ENCODE assay signal across 14 mouse cellular contexts in genomic region chr9:22049315-22049714, GRCm38 (mm10). TPM values are rescaled to one million over a fixed set of nuclear protein-coding genes. Genes with fewer than 3 reads are reported as not detected.
DNase-seq lines count a peak whose midpoint lies in the region; ATAC-seq and TF ChIP-seq lines count a peak whose summit lies in the region.
"Had no signal": no experiment of that assay in that cellular context is flagged by ENCODE, and none has a peak within 500 bp of the region (broad histone marks: within the 10 kb centered on the region; RNA-seq: fewer than 3 reads in every experiment).

No protein-coding gene starts in this region.

- H3K36me3 ChIP-seq in forebrain, embryonic 12.5 days (replicated peaks): 0 out of 2 replicates have a peak, but pooled peaks cover 5% of the 10 kb centered on the region
- no peaks in the 10 kb centered on the region for H3K36me3 ChIP-seq in intestine, embryonic 16.5 days (ENCODE audit: control insufficient read depth, insufficient read depth, low read length)
- H3K36me3 ChIP-seq in thymus, adult 2 months (ENCODE audit: control insufficient read depth, insufficient read depth, low read length): no peaks in the 10 kb centered on the region
- H3K36me3 ChIP-seq: liver, embryonic 15.5 days had no signal

- WGBS in forebrain, embryonic 12.5 days: 50% methylated on average over 11 of the region's 11 CpGs
- 57% methylated on average over 11 of the region's 11 CpGs for WGBS in intestine, embryonic 16.5 days
- WGBS in thymus, adult 2 months: 78% methylated on average over 11 of the region's 11 CpGs

- no peak for TF ChIP-seq POLR2A in thymus, adult 2 months (IDR thresholded peaks at IDR 0.05; ENCODE audit: control insufficient read depth, extremely low read depth, insufficient read depth, low read length, poor library complexity)

- peaks cover 17% of the 10 kb centered on the region for H3K27me3 ChIP-seq in forebrain, embryonic 12.5 days
- H3K27me3 ChIP-seq in intestine, embryonic 16.5 days (replicated peaks; ENCODE audit: control insufficient read depth, insufficient read depth, low read length): peaks cover 32% of the 10 kb centered on the region
- H3K27me3 ChIP-seq in thymus, adult 2 months (ENCODE audit: control insufficient read depth, insufficient read depth, low read length): peaks cover 10% of the 10 kb centered on the region; the same call in 1 of the 2 replicates

- peak overlapping the region; percentile 94 for H3K9ac ChIP-seq in forebrain, embryonic 12.5 days
- no peak overlapping the region for H3K9ac ChIP-seq in intestine, embryonic 16.5 days (ENCODE audit: low read depth, low read length)
- H3K9ac ChIP-seq: liver, embryonic 15.5 days had no signal

- peaks cover 51% of the 10 kb centered on the region for H3K4me1 ChIP-seq in forebrain, embryonic 12.5 days
- H3K4me1 ChIP-seq in intestine, embryonic 16.5 days (ENCODE audit: control insufficient read depth, insufficient read depth, low read length): peaks cover 16% of the 10 kb centered on the region
- H3K4me1 ChIP-seq in thymus, adult 2 months (replicated peaks; ENCODE audit: control insufficient read depth, insufficient read depth, low read length): peaks cover 17% of the 10 kb centered on the region

- DNase-seq in layer of hippocampus, adult 2 months (ENCODE audit: low spot score in 2 of 2): no peak
- DNase-seq in layer of hippocampus, adult 18-20 months (ENCODE audit: low spot score in 2 of 2): no peak
- DNase-seq in retina, embryonic 14.5 days (ENCODE audit: low spot score): peak; percentile 44
- no peak for DNase-seq in adrenal gland, postnatal 4 days (ENCODE audit: low spot score in 2 of 2)
- DNase-seq in lung, postnatal 14 days: no peak
- DNase-seq in thymus, adult 2 months: no peak
- DNase-seq: right cerebral cortex, adult 18-20 months had no signal

- no peak for TF ChIP-seq CTCF in layer of hippocampus, adult 2 months (conservative IDR thresholded peaks at IDR 0.05)
- no peak for TF ChIP-seq CTCF in thymus, adult 2 months (IDR thresholded peaks at IDR 0.05; ENCODE audit: borderline replicate concordance, control insufficient read depth, extremely low read depth, insufficient read depth, low read length, poor library complexity)

- peak overlapping the region; percentile 94; the same call in 1 of the 2 replicates for H3K27ac ChIP-seq in layer of hippocampus, adult 2 months
- peak overlapping the region; percentile 92 for H3K27ac ChIP-seq in forebrain, embryonic 12.5 days
- H3K27ac ChIP-seq in intestine, embryonic 16.5 days (ENCODE audit: low read length): no peak overlapping the region
- H3K27ac ChIP-seq in thymus, adult 2 months (ENCODE audit: control insufficient read depth, insufficient read depth, low read length): no peak overlapping the region
- H3K27ac ChIP-seq: liver, embryonic 15.5 days had no signal

- no peaks in the 10 kb centered on the region for H3K9me3 ChIP-seq in forebrain, embryonic 12.5 days
- no peaks in the 10 kb centered on the region for H3K9me3 ChIP-seq in intestine, embryonic 16.5 days (ENCODE audit: control insufficient read depth, low read length)

- H3K4me3 ChIP-seq in layer of hippocampus, adult 2 months: peak overlapping the region; percentile 93
- H3K4me3 ChIP-seq in forebrain, embryonic 12.5 days (replicated peaks): peak overlapping the region; percentile 88
- no peak overlapping the region for H3K4me3 ChIP-seq in intestine, embryonic 16.5 days (ENCODE audit: low read length)
- no peak overlapping the region for H3K4me3 ChIP-seq in thymus, adult 2 months (ENCODE audit: control insufficient read depth, insufficient read depth, low read length)
- H3K4me3 ChIP-seq: liver, embryonic 15.5 days had no signal

- peak overlapping the region; percentile 63 for H3K4me2 ChIP-seq in forebrain, embryonic 12.5 days
- H3K4me2 ChIP-seq in intestine, embryonic 16.5 days (ENCODE audit: low read depth, low read length): no peak overlapping the region
- H3K4me2 ChIP-seq: liver, embryonic 15.5 days had no signal

- ATAC-seq in forebrain, embryonic 12.5 days (ENCODE audit: low FRiP score): no peak
- ATAC-seq in intestine, embryonic 16.5 days: peak; percentile 3; the same call in 1 of the 2 replicates

RNA-seq across cellular contexts. Expression of gene Elavl3, which starts 2.5 kb away (rescaled TPM):
- 100 to 1,000 TPM; 156 to 160 TPM for total RNA-seq in layer of hippocampus, adult 2 months (2021)
- total RNA-seq in layer of hippocampus, adult 18-20 months (2021): 100 to 1,000 TPM; 168 to 172 TPM
- polyA plus RNA-seq in forebrain, embryonic 12.5 days (2016; fragmentation: Nextera tagmentation; extraction: Ambion mirVana): 57.2 and 73.7 TPM in 2 replicates
- 1.5 and 1.9 TPM in 2 replicates for polyA plus RNA-seq in intestine, embryonic 16.5 days (2015; fragmentation: Nextera tagmentation; extraction: Ambion mirVana)
- 1 to 10 TPM; 7.0 to 9.5 TPM for total RNA-seq in adrenal gland, postnatal 4 days (2021)
- 0.35 and 0.43 TPM in 2 replicates for polyA plus RNA-seq in thymus, adult 2 months (2012; rRNA removed)
- total RNA-seq: megakaryocyte-erythroid progenitor cell, adult 5-6 weeks had no signal

RNA-seq across cellular contexts. Expression of gene Gm49318, which starts 21.7 kb away (rescaled TPM):
- total RNA-seq in layer of hippocampus, adult 2 months (2021): 1 to 10 TPM; 2.2 to 6.3 TPM
- total RNA-seq in layer of hippocampus, adult 18-20 months (2021): 1 to 10 TPM; 2.0 to 4.4 TPM
- not detected in 2 replicates for polyA plus RNA-seq in forebrain, embryonic 12.5 days (2016; fragmentation: Nextera tagmentation; extraction: Ambion mirVana)
- polyA plus RNA-seq in intestine, embryonic 16.5 days (2015; fragmentation: Nextera tagmentation; extraction: Ambion mirVana): not detected in 2 replicates
- not detected for total RNA-seq in adrenal gland, postnatal 4 days (2021)
- polyA plus RNA-seq in thymus, adult 2 months (2012; rRNA removed): not detected in 2 replicates
- total RNA-seq: granulocyte monocyte progenitor cell, adult 5-6 weeks; left cerebral cortex, adult 8-10 months; megakaryocyte-erythroid progenitor cell, adult 5-6 weeks had no signal
- polyA plus RNA-seq: C2C12; liver, embryonic 15.5 days had no signal

RNA-seq across cellular contexts. Expression of gene Zfp653, which starts 21.9 kb away (rescaled TPM):
- total RNA-seq in layer of hippocampus, adult 2 months (2021): 10 to 100 TPM; 22.3 to 25.2 TPM
- 10 to 100 TPM; 20.8 to 21.7 TPM for total RNA-seq in layer of hippocampus, adult 18-20 months (2021)
- 15.8 and 16.4 TPM in 2 replicates for polyA plus RNA-seq in forebrain, embryonic 12.5 days (2016; fragmentation: Nextera tagmentation; extraction: Ambion mirVana)
- 9.2 and 9.7 TPM in 2 replicates for polyA plus RNA-seq in intestine, embryonic 16.5 days (2015; fragmentation: Nextera tagmentation; extraction: Ambion mirVana)
- 10 to 100 TPM; 14.5 to 16.5 TPM for total RNA-seq in adrenal gland, postnatal 4 days (2021)
- polyA plus RNA-seq in thymus, adult 2 months (2012; rRNA removed): 52.0 and 52.6 TPM in 2 replicates

RNA-seq across cellular contexts. Expression of gene Ecsit, which starts 35.9 kb away (rescaled TPM):
- 10 to 100 TPM; 44.7 to 47.2 TPM for total RNA-seq in layer of hippocampus, adult 2 months (2021)
- 10 to 100 TPM; 49.8 to 51.3 TPM for total RNA-seq in layer of hippocampus, adult 18-20 months (2021)
- 35.0 and 39.0 TPM in 2 replicates for polyA plus RNA-seq in forebrain, embryonic 12.5 days (2016; fragmentation: Nextera tagmentation; extraction: Ambion mirVana)
- polyA plus RNA-seq in intestine, embryonic 16.5 days (2015; fragmentation: Nextera tagmentation; extraction: Ambion mirVana): 50.8 and 54.2 TPM in 2 replicates
- total RNA-seq in adrenal gland, postnatal 4 days (2021): 10 to 100 TPM; 37.4 to 39.2 TPM
- polyA plus RNA-seq in thymus, adult 2 months (2012; rRNA removed): 58.1 and 62.2 TPM in 2 replicates

RNA-seq across cellular contexts. Expression of gene Prkcsh, which starts 46.7 kb away (rescaled TPM):
- total RNA-seq in layer of hippocampus, adult 2 months (2021): 100 to 1,000 TPM; 106 to 111 TPM
- total RNA-seq in layer of hippocampus, adult 18-20 months (2021): 100 to 1,000 TPM; 106 to 115 TPM
- 88.5 and 95.0 TPM in 2 replicates for polyA plus RNA-seq in forebrain, embryonic 12.5 days (2016; fragmentation: Nextera tagmentation; extraction: Ambion mirVana)
- polyA plus RNA-seq in intestine, embryonic 16.5 days (2015; fragmentation: Nextera tagmentation; extraction: Ambion mirVana): 121 and 125 TPM in 2 replicates
- 100 to 1,000 TPM; 148 to 155 TPM for total RNA-seq in adrenal gland, postnatal 4 days (2021)
- polyA plus RNA-seq in thymus, adult 2 months (2012; rRNA removed): 109 and 119 TPM in 2 replicates

Comparison
In these comparisons a context has a peak if more than half of its experiments do, and no peak if none do; other contexts are left out.
1. H3K27ac ChIP-seq: peak in layer of hippocampus, adult 2 months (single experiment) and forebrain, embryonic 12.5 days (single experiment); none in intestine, embryonic 16.5 days (single experiment) and thymus, adult 2 months (single experiment).
2. H3K4me3 ChIP-seq: peak in layer of hippocampus, adult 2 months (single experiment) and forebrain, embryonic 12.5 days (single experiment); none in intestine, embryonic 16.5 days (single experiment) and thymus, adult 2 months (single experiment).
3. RNA of gene Elavl3, which starts 2.5 kb away (total RNA-seq): 168 to 172 TPM in layer of hippocampus, adult 18-20 months and 156 to 160 TPM in layer of hippocampus, adult 2 months; 7.0 to 9.5 TPM in adrenal gland, postnatal 4 days; every median in the first group is over 10 times any median in the second.